Mouse (Mus musculus) CH12.LX (cell line): ENCODE measurements around the gene Irf2. TPM values are rescaled to one million over a fixed set of nuclear protein-coding genes. Genes with fewer than 3 reads are reported as not detected.

Experiments used
- DNase-seq: peaks from one replicate; pipeline ENCODE4 v3.0.0-alpha.2; 2013; ENCODE audit errors: extremely low read depth
- H3K27ac ChIP-seq: 2 replicates; pipeline ENCODE4 v1.5.1; 2012; ENCODE audit warnings: low read depth, mild to moderate bottlenecking, control low read depth, moderate library complexity; ENCODE audit not compliant: insufficient read depth
- H3K27me3 ChIP-seq: replicated peaks from 2 replicates; pipeline ENCODE3; 2012; ENCODE audit warnings: inconsistent platforms
- H3K36me3 ChIP-seq, 2 experiments: replicated peaks in 1 of 2; 2 replicates each; pipeline versions ENCODE3 to v1.6.1; 2012; ENCODE audit warnings: inconsistent platforms in 1 of 2, low read length in 1 of 2, mild to moderate bottlenecking in 1 of 2, mixed read lengths in 1 of 2, moderate library complexity in 1 of 2; ENCODE audit not compliant: control insufficient read depth in 1 of 2, insufficient read depth in 1 of 2
- H3K4me1 ChIP-seq, 2 experiments: 2 replicates each; pipeline ENCODE4 v1.6.1; 2012; ENCODE audit warnings: inconsistent platforms in 1 of 2, moderate library complexity in 1 of 2; ENCODE audit not compliant: insufficient read depth in 2 of 2, control insufficient read depth in 1 of 2
- H3K4me2 ChIP-seq: 2 replicates; pipeline ENCODE4 v1.6.1; 2012; ENCODE audit warnings: low read depth, mild to moderate bottlenecking, control low read depth; ENCODE audit not compliant: poor library complexity, insufficient read depth, severe bottlenecking
- H3K4me3 ChIP-seq, 3 experiments: fragments of 150-350 bp in 1 of 3; sonication (generic) in 1 of 3; replicated peaks in 1 of 3; 2 replicates each; pipeline versions ENCODE3 to v1.5.1; 2011 to 2012; ENCODE audit warnings: low read depth in 2 of 3, low read length in 2 of 3, mild to moderate bottlenecking in 2 of 3, moderate library complexity in 2 of 3, control low read depth in 1 of 3, improper control_type of control experiment in 1 of 3, inconsistent platforms in 1 of 3, mixed read lengths in 1 of 3; ENCODE audit not compliant: poor library complexity in 1 of 3
- H3K79me2 ChIP-seq: replicated peaks from 2 replicates; pipeline ENCODE4 v1.6.1; 2012; ENCODE audit warnings: mild to moderate bottlenecking, moderate library complexity; ENCODE audit not compliant: control insufficient read depth, poor library complexity, insufficient read depth, severe bottlenecking; ENCODE audit errors: extremely low read depth
- H3K9ac ChIP-seq: 2 replicates; pipeline ENCODE4 v1.6.1; 2012; ENCODE audit warnings: low read depth, mild to moderate bottlenecking, control low read depth, moderate library complexity; ENCODE audit not compliant: insufficient read depth
- H3K9me3 ChIP-seq: replicated peaks from 2 replicates; pipeline ENCODE3; 2012; ENCODE audit warnings: low read length, inconsistent platforms, mixed read lengths
- CTCF ChIP-seq, 2 experiments: IDR thresholded peaks in 1 of 2; conservative IDR thresholded peaks in 1 of 2; 2 replicates each; pipeline ENCODE4 v1.5.1; 2011 to 2012; ENCODE audit warnings: low read depth in 2 of 2, low read length in 2 of 2, improper control_type of control experiment in 1 of 2, inconsistent platforms in 1 of 2, mild to moderate bottlenecking in 1 of 2, moderate library complexity in 1 of 2
- EP300 ChIP-seq: IDR thresholded peaks from 2 replicates; pipeline ENCODE4 v1.6.1; 2011; ENCODE audit warnings: low read length, improper control_type of control experiment
- GABPA ChIP-seq: IDR thresholded peaks from 2 replicates; pipeline ENCODE4 v1.6.1; 2012; ENCODE audit warnings: low read depth, low read length, improper control_type of control experiment, inconsistent platforms; ENCODE audit not compliant: insufficient replicate concordance
- IRF4 ChIP-seq: IDR thresholded peaks from 2 replicates; pipeline ENCODE4 v1.6.1; 2014; ENCODE audit warnings: low read depth, mild to moderate bottlenecking, inconsistent platforms, low read length, improper control_type of control experiment
- MAX ChIP-seq: IDR thresholded peaks from 2 replicates; pipeline ENCODE4 v1.6.1; 2011; ENCODE audit warnings: low read length, improper control_type of control experiment
- MEF2A ChIP-seq: IDR thresholded peaks from 2 replicates; pipeline ENCODE4 v1.6.1; 2014; ENCODE audit warnings: low read depth, mild to moderate bottlenecking, inconsistent platforms, low read length, improper control_type of control experiment, borderline replicate concordance
- MYC ChIP-seq: IDR thresholded peaks from 2 replicates; pipeline ENCODE4 v1.6.1; 2011; ENCODE audit warnings: low read depth, mild to moderate bottlenecking, improper control_type of control experiment, low read length
- NRF1 ChIP-seq: IDR thresholded peaks from 2 replicates; pipeline ENCODE4 v1.6.1; 2014; ENCODE audit warnings: low read depth, mild to moderate bottlenecking, inconsistent platforms, low read length, improper control_type of control experiment, moderate library complexity
- POLR2A ChIP-seq: IDR thresholded peaks from 2 replicates; pipeline ENCODE4 v1.6.1; 2011; ENCODE audit warnings: low read depth, mild to moderate bottlenecking, improper control_type of control experiment, low read length
- POLR2AphosphoS2 ChIP-seq: IDR thresholded peaks from 2 replicates; pipeline ENCODE4 v1.6.1; 2011; ENCODE audit warnings: low read depth, low read length, improper control_type of control experiment
- RAD21 ChIP-seq: IDR thresholded peaks from 2 replicates; pipeline ENCODE4 v1.6.1; 2011; ENCODE audit warnings: low read depth, mild to moderate bottlenecking, low read length, improper control_type of control experiment, moderate library complexity
- RCOR1 ChIP-seq: conservative IDR thresholded peaks from 2 replicates; pipeline ENCODE4 v1.6.1; 2012; ENCODE audit warnings: low read depth, mild to moderate bottlenecking, inconsistent platforms, low read length, improper control_type of control experiment
- UBTF ChIP-seq: IDR thresholded peaks from 2 replicates; pipeline ENCODE4 v1.6.1; 2012; ENCODE audit warnings: low read depth, mild to moderate bottlenecking, inconsistent platforms, low read length, improper control_type of control experiment, moderate library complexity
- USF1 ChIP-seq: IDR thresholded peaks from 2 replicates; pipeline ENCODE4 v1.6.1; 2014; ENCODE audit warnings: low read depth, mild to moderate bottlenecking, inconsistent platforms, low read length, improper control_type of control experiment
- ZKSCAN1 ChIP-seq: IDR thresholded peaks from 2 replicates; pipeline ENCODE4 v1.6.1; 2012; ENCODE audit warnings: low read depth, inconsistent platforms, low read length, improper control_type of control experiment, borderline replicate concordance
- ZMIZ1 ChIP-seq: IDR thresholded peaks from 2 replicates; pipeline ENCODE4 v1.6.1; 2012; ENCODE audit warnings: low read depth, mild to moderate bottlenecking, inconsistent platforms, low read length, improper control_type of control experiment
- dilution Hi-C: fragments of 300-500 bp; cut with MboI; formaldehyde crosslinking; loops from 2 replicates; pipeline ENCODE4 v1.14.3; 2020; ENCODE audit warnings: low sequenced_read_pairs; ENCODE audit not compliant: extremely low pct_unique_long_range_greater_than_20kb, extremely low pct_ligation_motif_present
- in situ Hi-C: fragments of 300-500 bp; cut with MboI; formaldehyde crosslinking; loops from 3 replicates; pipeline ENCODE4 v1.14.3; 2019; ENCODE audit warnings: low sequenced_read_pairs, low pct_ligation_motif_present, low pct_unique_long_range_greater_than_20kb, mixed read lengths
- polyA plus RNA-seq: library from polyadenylated mRNA; unstranded; fragments of >175 nt; gene quantifications from 2 replicates; pipeline ENCODE4 v1.2.1, GENCODE M21; 2012; ENCODE audit warnings: low read depth; ENCODE audit not compliant: insufficient read length
- total RNA-seq, 2 experiments: library from RNA; depleted of rRNA; stranded (reverse); fragments of 300-350 nt in 1 of 2; fragments of >200 nt in 1 of 2; gene quantifications; 2 replicates each; pipeline ENCODE4 v1.2.3; 2012 to 2014

Irf2 gene
- total and polyA plus RNA-seq, 3 experiments, result 7.1 to 37.4 (median 10.2) TPM

GRCm38 (mm10) chr8:46894385-46894784 is 154.9 kb downstream of the Irf2 start:
- TF ChIP-seq MEF2A (no peak), NRF1 (no peak)

DNA sequence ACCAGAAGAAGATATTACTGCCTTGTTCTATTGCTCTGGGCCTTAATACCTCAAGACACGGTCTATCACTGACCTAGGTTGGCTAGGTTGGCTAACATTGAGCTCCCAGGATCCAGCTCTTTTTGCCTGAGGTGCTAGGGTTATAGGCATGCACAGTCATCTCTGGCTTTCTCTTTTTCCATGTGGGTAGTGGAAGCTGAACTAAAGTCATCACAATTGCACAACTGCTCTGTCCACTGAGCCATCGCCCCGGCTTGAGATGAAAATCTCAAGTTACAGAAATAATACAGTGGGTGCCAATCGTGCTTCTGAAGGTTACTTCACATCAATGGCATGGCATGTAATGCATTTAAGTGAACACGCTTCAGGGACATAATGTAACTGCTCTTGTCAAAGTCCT is 156.5 kb downstream of the Irf2 start:
- Histone ChIP-seq H3K79me2 (no peaks in the 10 kb centered on the region), H3K4me2 (no peak overlapping the region), H3K9me3 (no peaks in the 10 kb centered on the region), H3K27me3 (no peaks in the 10 kb centered on the region), H3K4me1 (peaks cover 6% of the 10 kb centered on the region in 2 experiments; a peak in 3 of 4 replicates), H3K4me3 (no peak overlapping the region), H3K9ac (no peak overlapping the region), H3K27ac (no peak overlapping the region), H3K36me3 (no peaks in the 10 kb centered on the region)
- in situ Hi-C loops, result no loop called here
- no peak for DNase-seq
- dilution Hi-C loops, result no loop called here
- TF ChIP-seq ZMIZ1, result no peak
- TF ChIP-seq POLR2AphosphoS2, result no peak
- TF ChIP-seq RAD21, result no peak
- no peak for TF ChIP-seq ZKSCAN1
- no peak for TF ChIP-seq UBTF
- no peak for TF ChIP-seq CTCF (conservative IDR thresholded peaks at IDR 0.05 in 1 of 2, IDR thresholded peaks at IDR 0.05 in 1 of 2; ENCODE audit: low read depth in 2 of 2, low read length in 2 of 2)
- TF ChIP-seq MYC, result no peak

More at GRCm38 (mm10) chr8:46894385-46894784, 154.9 kb downstream of the Irf2 start:
- in situ Hi-C loops (no loop called here), dilution Hi-C loops (no loop called here)
- Histone ChIP-seq H3K79me2 (no peaks in the 10 kb centered on the region), H3K9me3 (no peaks in the 10 kb centered on the region), H3K27ac (no peak overlapping the region), H3K27me3 (no peaks in the 10 kb centered on the region), H3K9ac (no peak overlapping the region), H3K4me3 (no peak overlapping the region), H3K4me2 (no peak overlapping the region), H3K36me3 (no peaks in the 10 kb centered on the region), H3K4me1 (peaks cover 6 to 10% of the 10 kb centered on the region in 2 experiments; a peak in 3 of 4 replicates)
- no peak for DNase-seq

DNA sequence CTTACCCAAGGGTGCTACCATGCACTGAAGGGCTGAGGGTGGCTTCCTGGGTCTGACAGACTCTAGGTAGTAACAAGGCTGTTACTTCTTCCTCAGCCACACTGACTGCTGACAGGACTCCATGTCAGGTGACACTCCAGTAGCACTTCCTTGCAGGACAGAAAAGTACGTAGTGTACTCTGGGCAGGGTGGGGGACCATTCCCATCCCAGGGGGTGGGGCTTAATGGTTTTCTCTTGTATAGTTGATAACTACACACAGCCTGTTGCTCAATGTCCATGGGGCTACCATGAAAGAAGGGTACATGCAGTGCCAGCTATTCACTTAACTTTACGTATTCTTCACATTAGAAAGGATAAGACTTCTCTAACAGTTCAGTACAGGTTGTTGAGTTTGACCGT is 157.2 kb downstream of the Irf2 start:
- Histone ChIP-seq H3K4me2 (no peak overlapping the region), H3K36me3 (no peaks in the 10 kb centered on the region), H3K4me3 (no peak overlapping the region), H3K9me3 (no peaks in the 10 kb centered on the region), H3K9ac (no peak overlapping the region), H3K4me1 (peaks cover 6 to 13% of the 10 kb centered on the region in 2 experiments), H3K27me3 (no peaks in the 10 kb centered on the region), H3K27ac (no peak overlapping the region), H3K79me2 (no peaks in the 10 kb centered on the region)
- TF ChIP-seq MEF2A (no peak), ZMIZ1 (no peak), POLR2A (no peak), IRF4 (no peak), RCOR1 (no peak), USF1 (no peak), MAX (no peak), EP300 (no peak), GABPA (no peak)
- in situ Hi-C loops (no loop called here), dilution Hi-C loops (no loop called here)
- no peak for DNase-seq

Other genes starting within 250 kb of the Irf2 start
- gene Cenpu, start 187.7 kb upstream of the Irf2 start, total RNA-seq (2012; rRNA removed), result 7.8 and 16.7 TPM in 2 replicates
- 26.8 and 32.4 TPM in 2 replicates for gene Cenpu, start 187.7 kb upstream of the Irf2 start, total RNA-seq (2014; rRNA removed)
- 27.7 and 28.3 TPM in 2 replicates for gene Cenpu, start 187.7 kb upstream of the Irf2 start, polyA plus RNA-seq
- 8.5 and 12.4 TPM in 2 replicates for gene Primpol, start 122.5 kb upstream of the Irf2 start, total RNA-seq (2012; rRNA removed)
- gene Primpol, start 122.5 kb upstream of the Irf2 start, total RNA-seq (2014; rRNA removed), result 16.7 and 17.8 TPM in 2 replicates
- 15.3 and 16.2 TPM in 2 replicates for gene Primpol, start 122.5 kb upstream of the Irf2 start, polyA plus RNA-seq
- 43.7 and 57.8 TPM in 2 replicates for gene Casp3, start 122.4 kb upstream of the Irf2 start, total RNA-seq (2012; rRNA removed)
- 105 and 114 TPM in 2 replicates for gene Casp3, start 122.4 kb upstream of the Irf2 start, total RNA-seq (2014; rRNA removed)
- 70.0 and 81.6 TPM in 2 replicates for gene Casp3, start 122.4 kb upstream of the Irf2 start, polyA plus RNA-seq
- gene Enpp6, start 247.2 kb downstream of the Irf2 start, total RNA-seq (2012; rRNA removed), result not detected in 2 replicates
- gene Enpp6, start 247.2 kb downstream of the Irf2 start, total RNA-seq (2014; rRNA removed), result 0.15 TPM in 1 of 2 replicates, not detected in the other
- not detected in 2 replicates for gene Enpp6, start 247.2 kb downstream of the Irf2 start, polyA plus RNA-seq